Mouse (Mus musculus): ENCODE results near the gene Tmem189. TPM values are rescaled to one million over a fixed set of nuclear protein-coding genes. Genes with fewer than 3 reads are reported as not detected.

The Tmem189 gene
- polyA plus RNA-seq, 1 experiment from 2014 or later = 41.9 TPM

GRCm38 (mm10) chr2:167671101-167671633 is 18.5 kb downstream of the Tmem189 start:
- Histone ChIP-seq H3K4me3 (no peak overlapping the region), H3K9ac (no peak overlapping the region)

GRCm38 (mm10) chr2:167669398-167669797 is 20.2 kb downstream of the Tmem189 start:
- Histone ChIP-seq H3K9me3 (no peaks in the 10 kb centered on the region), H3K9ac (no peak overlapping the region), H3K4me2 (no peak overlapping the region), H3K27me3 (no peaks in the 10 kb centered on the region), H3K4me1 (replicated peaks) (peaks cover 13% of the 10 kb centered on the region; the same call in 1 of the 2 replicates), H3K27ac (replicated peaks) (no peak overlapping the region), H3K36me3 (no peaks in the 10 kb centered on the region), H3K4me3 (no peak overlapping the region)
- no peak for ATAC-seq (ENCODE audit: low read depth)
- 63% methylated on average over 4 of the region's 4 CpGs for WGBS

More at GRCm38 (mm10) chr2:167671101-167671633, 18.5 kb downstream of the Tmem189 start:
- H3K27me3 ChIP-seq = no peaks in the 10 kb centered on the region
- H3K36me3 ChIP-seq = no peaks in the 10 kb centered on the region
- no peaks in the 10 kb centered on the region for H3K9me3 ChIP-seq
- no peak overlapping the region for H3K4me2 ChIP-seq
- WGBS = 85% methylated on average over 5 of the region's 5 CpGs
- ATAC-seq (ENCODE audit: low read depth) = no peak
- no peak overlapping the region for H3K27ac ChIP-seq (replicated peaks)
- peaks cover 13% of the 10 kb centered on the region; the same call in 1 of the 2 replicates for H3K4me1 ChIP-seq (replicated peaks)

GRCm38 (mm10) chr2:167668426-167668825 is 21.2 kb downstream of the Tmem189 start:
- ATAC-seq (ENCODE audit: low read depth) = no peak
- H3K36me3 ChIP-seq = no peaks in the 10 kb centered on the region
- no peak overlapping the region for H3K4me2 ChIP-seq
- H3K4me3 ChIP-seq = no peak overlapping the region
- H3K27me3 ChIP-seq = peaks cover under 1% of the 10 kb centered on the region; the same call in 1 of the 2 replicates
- H3K4me1 ChIP-seq (replicated peaks) = peaks cover 13% of the 10 kb centered on the region; the same call in 1 of the 2 replicates
- WGBS = 89% methylated on average over 5 of the region's 5 CpGs
- no peak overlapping the region for H3K27ac ChIP-seq (replicated peaks)
- H3K9ac ChIP-seq = no peak overlapping the region
- H3K9me3 ChIP-seq = no peaks in the 10 kb centered on the region

- Histone ChIP-seq H3K4me1 (replicated peaks) (peaks cover 7% of the 10 kb centered on the region), H3K9me3 (no peaks in the 10 kb centered on the region), H3K4me2 (no peak overlapping the region), H3K27me3 (peaks cover 12% of the 10 kb centered on the region), H3K27ac (replicated peaks) (no peak overlapping the region), H3K9ac (no peak overlapping the region), H3K36me3 (no peaks in the 10 kb centered on the region), H3K4me3 (no peak overlapping the region)
- WGBS = 82% methylated on average over 18 of the region's 18 CpGs
- no peak for ATAC-seq (ENCODE audit: low read depth)
Observed at GRCm38 (mm10) chr2:167665972-167666713, 23.5 kb downstream of the Tmem189 start.

GRCm38 (mm10) chr2:167662713-167663112 is 26.9 kb downstream of the Tmem189 start:
- Histone ChIP-seq H3K36me3 (peaks cover 6% of the 10 kb centered on the region; the same call in 1 of the 2 replicates), H3K4me2 (peak overlapping the region; percentile 98; the same call in 1 of the 2 replicates), H3K9ac (no peak overlapping the region), H3K9me3 (no peaks in the 10 kb centered on the region), H3K27ac (replicated peaks) (no peak overlapping the region), H3K27me3 (peaks cover 12% of the 10 kb centered on the region), H3K4me3 (no peak overlapping the region), H3K4me1 (replicated peaks) (peaks cover 39% of the 10 kb centered on the region)
- ATAC-seq (ENCODE audit: low read depth) = no peak
- 57% methylated on average over 6 of the region's 6 CpGs for WGBS

- Histone ChIP-seq H3K4me2 (peak within 1 kb of the TSS; percentile 98), H3K4me1 (replicated peaks) (peaks cover 39% of the 10 kb centered on the region), H3K27me3 (peaks cover 12% of the 10 kb centered on the region), H3K4me3 (peak within 1 kb of the TSS; percentile 86), H3K9me3 (no peaks in the 10 kb centered on the region), H3K27ac (replicated peaks) (peak within 1 kb of the TSS; percentile 73), H3K9ac (peak within 1 kb of the TSS; percentile 92), H3K36me3 (peaks cover 10% of the 10 kb centered on the region; the same call in 1 of the 2 replicates)
- under 1% methylated on average over 105 of the region's 110 CpGs for WGBS
- ATAC-seq (ENCODE audit: low read depth) = peak; percentile 93
Observed at GRCm38 (mm10) chr2:167661270-167662203, 28.1 kb downstream of the Tmem189 start, which contains the start of gene Gm20431. Gm20431 (minus strand) TSS chr2:167661496.

- 0 out of 2 replicates have a peak, but pooled peaks have one; percentile 2 for ATAC-seq (ENCODE audit: low read depth)
- peak overlapping the region; percentile 98 for H3K4me2 ChIP-seq
- H3K9me3 ChIP-seq = no peaks in the 10 kb centered on the region
- peaks cover 10% of the 10 kb centered on the region; the same call in 1 of the 2 replicates for H3K36me3 ChIP-seq
- peaks cover 39% of the 10 kb centered on the region for H3K4me1 ChIP-seq (replicated peaks)
- H3K9ac ChIP-seq = peak overlapping the region; percentile 92
- peak overlapping the region; percentile 49 for H3K27ac ChIP-seq (replicated peaks)
- peak overlapping the region; percentile 86 for H3K4me3 ChIP-seq
- H3K27me3 ChIP-seq = peaks cover 12% of the 10 kb centered on the region
- under 1% methylated on average over 12 of the region's 12 CpGs for WGBS
Observed at GRCm38 (mm10) chr2:167660611-167660971, 29.0 kb downstream of the Tmem189 start.

- H3K9me3 ChIP-seq = no peaks in the 10 kb centered on the region
- peak overlapping the region; percentile 86 for H3K4me3 ChIP-seq
- H3K27ac ChIP-seq (replicated peaks) = 0 out of 2 replicates have a peak overlapping the region, but pooled peaks have one; percentile 49
- peak overlapping the region; percentile 98 for H3K4me2 ChIP-seq
- ATAC-seq (ENCODE audit: low read depth) = no peak
- H3K9ac ChIP-seq = peak overlapping the region; percentile 92
- H3K4me1 ChIP-seq (replicated peaks) = peaks cover 39% of the 10 kb centered on the region
- peaks cover 12% of the 10 kb centered on the region for H3K27me3 ChIP-seq
- 20% methylated on average over 13 of the region's 13 CpGs for WGBS
- peaks cover 10% of the 10 kb centered on the region; the same call in 1 of the 2 replicates for H3K36me3 ChIP-seq
Observed at GRCm38 (mm10) chr2:167659847-167660610, 29.6 kb downstream of the Tmem189 start.

- H3K9ac ChIP-seq = peak overlapping the region; percentile 92
- peak overlapping the region; percentile 86 for H3K4me3 ChIP-seq
- H3K36me3 ChIP-seq = peaks cover 15% of the 10 kb centered on the region; the same call in 1 of the 2 replicates
- H3K27me3 ChIP-seq = peaks cover 12% of the 10 kb centered on the region
- WGBS = 75% methylated on average over 10 of the region's 10 CpGs
- H3K4me2 ChIP-seq = peak overlapping the region; percentile 98
- H3K9me3 ChIP-seq = no peaks in the 10 kb centered on the region
- no peak for ATAC-seq (ENCODE audit: low read depth)
- peaks cover 39% of the 10 kb centered on the region for H3K4me1 ChIP-seq (replicated peaks)
- H3K27ac ChIP-seq (replicated peaks) = no peak overlapping the region
Observed at GRCm38 (mm10) chr2:167659177-167659846, 30.3 kb downstream of the Tmem189 start.

- Histone ChIP-seq H3K4me3 (no peak overlapping the region), H3K4me1 (replicated peaks) (peaks cover 39% of the 10 kb centered on the region), H3K36me3 (peaks cover 21% of the 10 kb centered on the region; the same call in 1 of the 2 replicates), H3K9me3 (no peaks in the 10 kb centered on the region), H3K4me2 (no peak overlapping the region), H3K9ac (peak overlapping the region; percentile 31; the same call in 1 of the 2 replicates), H3K27me3 (peaks cover 12% of the 10 kb centered on the region), H3K27ac (replicated peaks) (no peak overlapping the region)
- no peak for ATAC-seq (ENCODE audit: low read depth)
- WGBS = 79% methylated on average over 11 of the region's 11 CpGs
Observed at GRCm38 (mm10) chr2:167658712-167659111, 30.9 kb downstream of the Tmem189 start.

Measured in neural tube, embryonic 13.5 days (tissue).